Mouse (Mus musculus) megakaryocyte, embryonic 14.5 days (primary cell): Measurements from ENCODE around the gene Rfx1.

ENCODE experiments used
- FLI1 ChIP-seq: IDR thresholded peaks from 2 replicates; pipeline ENCODE4 v1.6.1; 2012; ENCODE audit warnings: low read length, inconsistent platforms, mixed read lengths
- GATA1 ChIP-seq: IDR thresholded peaks from 3 replicates; pipeline ENCODE4 v1.6.1; 2012; ENCODE audit warnings: mixed read lengths, low read length, inconsistent platforms, borderline replicate concordance

GRCm38 (mm10) chr8:84089277-84089676, 22.6 kb downstream of the Rfx1 start:
- TF ChIP-seq GATA1 (no peak), FLI1 (no peak)
